Mouse (Mus musculus): ENCODE data around the gene Mcpt4. TPM values are rescaled to one million over a fixed set of nuclear protein-coding genes. Genes with fewer than 3 reads are reported as not detected.
"Not testable (repeated sequence)": the region's sequence is repeated elsewhere in the genome, so short reads cannot be mapped to it uniquely, and the experiment has no call there.

Gene Mcpt4
- 0.14 and 0.34 TPM in 2 replicates for polyA plus RNA-seq (2012; rRNA removed)

DNA sequence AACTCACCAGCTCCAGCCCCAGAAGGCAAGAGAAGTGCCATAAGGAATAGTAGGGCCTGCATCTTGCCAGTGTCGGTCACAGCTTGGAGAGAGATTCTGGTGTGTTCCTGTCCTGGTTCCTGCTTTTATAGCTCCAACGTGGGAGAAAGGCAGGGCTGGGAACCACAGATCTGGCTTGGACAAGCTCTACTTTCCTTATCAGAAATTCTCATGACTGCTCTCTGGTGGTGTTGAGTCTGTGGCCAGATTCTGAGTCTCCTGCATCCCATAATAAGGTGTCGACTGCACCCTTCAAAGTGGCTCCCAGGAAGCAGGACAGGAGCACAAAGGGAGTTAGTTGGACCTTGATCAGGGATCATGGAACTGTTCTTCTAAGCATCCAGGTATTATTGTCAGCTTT, at the start of gene Mcpt4:
Gene Mcpt4 (minus strand): TSS at position 101 of the 400 bp plus-strand sequence.
- not testable (repeated sequence) for H3K4me1 ChIP-seq (ENCODE audit: control insufficient read depth, insufficient read depth, insufficient read length, low read length); H3K36me3 ChIP-seq (ENCODE audit: control insufficient read depth, insufficient read depth, low read length); H3K27me3 ChIP-seq (ENCODE audit: control insufficient read depth, insufficient read depth, low read length); H3K27ac ChIP-seq (ENCODE audit: insufficient read depth, low read depth, low read length); H3K4me3 ChIP-seq (ENCODE audit: low read depth, low read length)
- WGBS: 46% methylated on average over 3 of the region's 3 CpGs

- no peak for TF ChIP-seq CTCF (IDR thresholded peaks at IDR 0.05; ENCODE audit: extremely low read depth, insufficient read length, insufficient replicate concordance, low read depth, low read length)
- no peak for TF ChIP-seq POLR2A (IDR thresholded peaks at IDR 0.05; ENCODE audit: low read depth, low read length)
- H3K36me3 ChIP-seq (ENCODE audit: control insufficient read depth, insufficient read depth, low read length): no peaks in the 10 kb centered on the region
- no peak overlapping the region for H3K27ac ChIP-seq (ENCODE audit: insufficient read depth, low read depth, low read length)
- no peaks in the 10 kb centered on the region for H3K4me1 ChIP-seq (ENCODE audit: control insufficient read depth, insufficient read depth, insufficient read length, low read length)
- H3K27me3 ChIP-seq (ENCODE audit: control insufficient read depth, insufficient read depth, low read length): no peaks in the 10 kb centered on the region
- 73% methylated on average over 13 of the region's 13 CpGs for WGBS
- H3K4me3 ChIP-seq (ENCODE audit: low read depth, low read length): no peak overlapping the region
These were observed 43.5 kb upstream of the Mcpt4 start for GRCm38 (mm10) chr14:56105447-56106180.

- Histone ChIP-seq H3K36me3 (ENCODE audit: control insufficient read depth, insufficient read depth, low read length) (no peaks in the 10 kb centered on the region), H3K4me3 (ENCODE audit: low read depth, low read length) (no peak overlapping the region), H3K4me1 (ENCODE audit: control insufficient read depth, insufficient read depth, insufficient read length, low read length) (no peaks in the 10 kb centered on the region), H3K27me3 (ENCODE audit: control insufficient read depth, insufficient read depth, low read length) (no peaks in the 10 kb centered on the region), H3K27ac (ENCODE audit: insufficient read depth, low read depth, low read length) (no peak overlapping the region)
- TF ChIP-seq CTCF (IDR thresholded peaks at IDR 0.05; ENCODE audit: extremely low read depth, insufficient read length, insufficient replicate concordance, low read depth, low read length) (no peak), POLR2A (IDR thresholded peaks at IDR 0.05; ENCODE audit: low read depth, low read length) (no peak)
- WGBS: 60% methylated on average over 5 of the region's 5 CpGs
These were observed 42.9 kb upstream of the Mcpt4 start for GRCm38 (mm10) chr14:56105016-56105415.

DNA sequence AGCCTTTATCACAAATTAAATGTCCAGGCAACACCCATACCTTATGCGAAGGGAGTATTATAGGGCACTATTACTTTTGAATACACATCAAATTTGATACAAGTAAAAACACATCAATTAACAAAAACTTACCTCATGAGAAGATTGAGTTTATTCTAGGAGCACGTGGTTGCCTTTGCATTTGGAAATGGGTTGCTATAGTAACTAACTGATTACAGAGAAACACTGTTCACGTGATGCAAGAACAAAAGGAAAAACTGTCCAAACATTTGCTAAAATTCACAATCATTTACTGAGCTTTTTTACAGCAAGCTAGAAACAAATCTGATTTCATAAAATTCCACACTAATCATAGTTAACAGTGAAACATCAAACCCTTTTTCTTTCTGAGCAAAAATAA, 41.3 kb upstream of the Mcpt4 start:
- TF ChIP-seq CTCF (IDR thresholded peaks at IDR 0.05; ENCODE audit: extremely low read depth, insufficient read length, insufficient replicate concordance, low read depth, low read length): no peak
- TF ChIP-seq POLR2A (IDR thresholded peaks at IDR 0.05; ENCODE audit: low read depth, low read length): no peak
- H3K27me3 ChIP-seq (ENCODE audit: control insufficient read depth, insufficient read depth, low read length): no peaks in the 10 kb centered on the region
- WGBS: 48% methylated on average over 3 of the region's 3 CpGs
- H3K4me1 ChIP-seq (ENCODE audit: control insufficient read depth, insufficient read depth, insufficient read length, low read length): no peaks in the 10 kb centered on the region
- H3K27ac ChIP-seq (ENCODE audit: insufficient read depth, low read depth, low read length): no peak overlapping the region
- H3K36me3 ChIP-seq (ENCODE audit: control insufficient read depth, insufficient read depth, low read length): no peaks in the 10 kb centered on the region
- H3K4me3 ChIP-seq (ENCODE audit: low read depth, low read length): no peak overlapping the region

- no peaks in the 10 kb centered on the region for H3K36me3 ChIP-seq (ENCODE audit: control insufficient read depth, insufficient read depth, low read length)
- WGBS: 56% methylated on average over 10 of the region's 10 CpGs
- TF ChIP-seq CTCF (IDR thresholded peaks at IDR 0.05; ENCODE audit: extremely low read depth, insufficient read length, insufficient replicate concordance, low read depth, low read length) (no peak), POLR2A (IDR thresholded peaks at IDR 0.05; ENCODE audit: low read depth, low read length) (no peak)
- no peak within 1 kb of the TSS for H3K4me3 ChIP-seq (ENCODE audit: low read depth, low read length)
- H3K27ac ChIP-seq (ENCODE audit: insufficient read depth, low read depth, low read length): no peak within 1 kb of the TSS
- no peaks in the 10 kb centered on the region for H3K4me1 ChIP-seq (ENCODE audit: control insufficient read depth, insufficient read depth, insufficient read length, low read length)
- no peaks in the 10 kb centered on the region for H3K27me3 ChIP-seq (ENCODE audit: control insufficient read depth, insufficient read depth, low read length)
These were observed 40.3 kb upstream of the Mcpt4 start, which contains the start of gene Ctsg for GRCm38 (mm10) chr14:56102386-56102785. TSS of gene Ctsg (minus strand) at chr14:56102574.

DNA sequence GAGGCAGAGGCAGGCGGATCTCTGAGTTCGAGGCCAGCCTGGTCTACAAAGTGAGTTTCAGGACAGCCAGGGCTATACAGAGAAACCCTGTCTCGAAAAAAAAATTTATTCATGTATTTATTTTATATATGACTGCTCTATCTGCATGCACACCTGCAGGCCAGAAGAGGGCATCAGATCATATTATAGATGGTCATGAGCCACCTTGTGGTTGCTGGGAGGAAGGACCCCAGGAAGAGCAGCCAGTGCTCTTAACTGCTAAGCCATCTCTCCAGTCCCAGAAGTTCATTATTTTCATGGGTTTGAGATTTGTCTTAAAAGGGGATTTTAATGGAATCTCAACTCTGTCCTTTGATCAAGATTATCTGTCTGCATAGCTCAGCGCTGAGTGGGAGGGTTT, 36.8 kb upstream of the Mcpt4 start:
- no peak overlapping the region for H3K27ac ChIP-seq (ENCODE audit: insufficient read depth, low read depth, low read length)
- TF ChIP-seq CTCF (IDR thresholded peaks at IDR 0.05; ENCODE audit: extremely low read depth, insufficient read length, insufficient replicate concordance, low read depth, low read length) (peak; percentile 45; the same call in 1 of the 2 replicates), POLR2A (IDR thresholded peaks at IDR 0.05; ENCODE audit: low read depth, low read length) (no peak)
- no peaks in the 10 kb centered on the region for H3K27me3 ChIP-seq (ENCODE audit: control insufficient read depth, insufficient read depth, low read length)
- no peaks in the 10 kb centered on the region for H3K4me1 ChIP-seq (ENCODE audit: control insufficient read depth, insufficient read depth, insufficient read length, low read length)
- H3K36me3 ChIP-seq (ENCODE audit: control insufficient read depth, insufficient read depth, low read length): no peaks in the 10 kb centered on the region
- WGBS: 73% methylated on average over 4 of the region's 4 CpGs
- H3K4me3 ChIP-seq (ENCODE audit: low read depth, low read length): no peak overlapping the region

DNA sequence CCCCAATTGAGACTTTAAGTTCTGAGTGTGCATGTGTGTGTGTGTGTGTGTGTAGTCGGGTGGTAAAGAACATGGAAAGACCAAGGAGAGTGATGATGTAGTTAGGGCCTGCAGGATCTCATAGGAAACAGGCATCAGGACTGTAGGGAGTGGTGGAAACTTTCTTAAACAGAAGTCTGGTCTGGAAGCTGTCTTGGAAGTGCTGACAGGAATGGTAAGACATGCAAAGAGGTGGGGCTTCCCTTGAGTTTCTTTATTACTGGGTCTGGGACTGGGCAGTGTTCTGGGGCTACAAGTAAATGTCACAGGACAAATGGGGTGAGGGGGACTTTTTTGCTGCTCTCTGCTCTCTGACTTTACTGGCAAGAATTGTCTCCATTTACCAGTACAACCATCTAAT, 35.5 kb upstream of the Mcpt4 start:
- no peaks in the 10 kb centered on the region for H3K4me1 ChIP-seq (ENCODE audit: control insufficient read depth, insufficient read depth, insufficient read length, low read length)
- H3K27me3 ChIP-seq (ENCODE audit: control insufficient read depth, insufficient read depth, low read length): no peaks in the 10 kb centered on the region
- WGBS: 77% methylated on average over 1 of the region's 1 CpGs

More for the DNA sequence above, 35.5 kb upstream of the Mcpt4 start:
- Histone ChIP-seq H3K36me3 (ENCODE audit: control insufficient read depth, insufficient read depth, low read length) (no peaks in the 10 kb centered on the region), H3K27ac (ENCODE audit: insufficient read depth, low read depth, low read length) (no peak overlapping the region), H3K4me3 (ENCODE audit: low read depth, low read length) (no peak overlapping the region)
- TF ChIP-seq POLR2A (IDR thresholded peaks at IDR 0.05; ENCODE audit: low read depth, low read length): no peak
- no peak for TF ChIP-seq CTCF (IDR thresholded peaks at IDR 0.05; ENCODE audit: extremely low read depth, insufficient read length, insufficient replicate concordance, low read depth, low read length)
